In genomic region chr4:84707961-84708360, GRCm38 (mm10) we compare ENCODE assay signal across 25 mouse cellular contexts. TPM values are rescaled to one million over a fixed set of nuclear protein-coding genes. Genes with fewer than 3 reads are reported as not detected.
DNase-seq lines count a peak whose midpoint lies in the region; TF ChIP-seq lines count a peak whose summit lies in the region.
"Had no signal": no experiment of that assay in that cellular context is flagged by ENCODE, and none has a peak within 500 bp of the region (broad histone marks: within the 10 kb centered on the region; RNA-seq: fewer than 3 reads in every experiment).

No protein-coding gene starts in this region.

- H3K4me3 ChIP-seq in gastrocnemius, adult 2 months, result no peak overlapping the region
- H3K4me3 ChIP-seq: forebrain, embryonic 12.5 days; hindbrain, embryonic 12.5 days; intestine, embryonic 15.5 days had no signal

- no peak overlapping the region for H3K27ac ChIP-seq in gastrocnemius, adult 2 months
- H3K27ac ChIP-seq: forebrain, embryonic 12.5 days; hindbrain, embryonic 12.5 days; hindbrain, postnatal 0 days; intestine, embryonic 15.5 days had no signal

- peak; percentile 18 for DNase-seq in gastrocnemius, adult 2 months
- DNase-seq in gastrocnemius, adult 8-10 months (ENCODE audit: low spot score in 2 of 2), result no peak
- DNase-seq in heart, postnatal 14 days, result peak; percentile 4 to 41
- DNase-seq in heart, postnatal 25 days (ENCODE audit: low spot score), result no peak
- DNase-seq in adrenal gland, postnatal 10 days, result peak; percentile 77
- DNase-seq in heart, postnatal 4 days, result peak; percentile 5
- DNase-seq in left cerebral cortex, postnatal 4 days, result no peak
- DNase-seq: cerebellum, adult 11 months; cerebellum, adult 9-11 months; forebrain, postnatal 0 days; gastrocnemius, postnatal 25 days; kidney, adult 9 months; kidney, postnatal 10 days; liver; lung, postnatal 36 days; right cerebral cortex, adult 18-20 months; thymus, adult 2 months; thymus, postnatal 36 days had no signal

- intact Hi-C loops in gastrocnemius, adult 2 months (cut with DNase I), result no loop called here
- intact Hi-C loops in heart, postnatal 14 days (cut with DNase I), result no loop called here
- intact Hi-C loops in heart, postnatal 25 days (cut with DNase I), result no loop called here
- intact Hi-C loops in left cerebral cortex, postnatal 4 days (cut with DNase I), result no loop called here

- TF ChIP-seq CTCF in gastrocnemius, adult 2 months (IDR thresholded peaks at IDR 0.05), result no peak

RNA-seq across cellular contexts. Expression of gene Bnc2, which starts 32.9 kb away (rescaled TPM):
- total RNA-seq in gastrocnemius, adult 2 months (2021), result 1 to 10 TPM; 2.8 to 8.7 TPM
- 10 to 100 TPM in 2 of 4 experiments, 1 to 10 TPM in 2; 6.2 to 17.1 (median 8.5) TPM for total RNA-seq in gastrocnemius, adult 8-10 months (2022)
- total RNA-seq in heart, postnatal 14 days (2021), result 1 to 10 TPM; 3.2 to 3.9 TPM
- 1 to 10 TPM; 2.1 to 2.5 TPM for total RNA-seq in heart, postnatal 25 days (2021)
- 1 to 10 TPM; 8.2 to 9.7 TPM for total RNA-seq in adrenal gland, postnatal 10 days (2021)
- 1 to 10 TPM; 3.0 to 3.4 TPM for total RNA-seq in heart, postnatal 4 days (2021)
- total RNA-seq in left cerebral cortex, postnatal 4 days (2021), result 1 to 10 TPM; 3.4 to 5.3 TPM
- total RNA-seq: common myeloid progenitor, adult 5-6 weeks; megakaryocyte, adult 5-6 weeks; neutrophil, adult 5-6 weeks had no signal

Comparison
In these comparisons a context has a peak if more than half of its experiments do, and no peak if none do; other contexts are left out.
1. DNase-seq: peak in gastrocnemius, adult 2 months (single experiment), heart, postnatal 14 days (2 of 2), adrenal gland, postnatal 10 days (single experiment) and heart, postnatal 4 days (single experiment); none in gastrocnemius, adult 8-10 months (0 of 2), heart, postnatal 25 days (single experiment) and left cerebral cortex, postnatal 4 days (single experiment).